Mouse (Mus musculus) heart, adult 2 months (tissue): Measurements from ENCODE around the gene Sectm1a. TPM values are rescaled to one million over a fixed set of nuclear protein-coding genes. Genes with fewer than 3 reads are reported as not detected.
"Not testable (repeated sequence)": the region's sequence is repeated elsewhere in the genome, so short reads cannot be mapped to it uniquely, and the experiment has no call there.

Source experiments
- DNase-seq, 2 experiments: peaks; one replicate each; pipeline ENCODE4 v3.0.0; 2021
- H3K27ac ChIP-seq: fragments of 200-600 bp; 2 replicates; pipeline ENCODE4 v1.8.1; 2022
- H3K27me3 ChIP-seq: fragments of 200-500 bp; 2 replicates; pipeline ENCODE4 v1.6.1; 2012; ENCODE audit warnings: mild to moderate bottlenecking, low read length, inconsistent platforms, mixed read lengths; ENCODE audit not compliant: control insufficient read depth, insufficient read depth
- H3K36me3 ChIP-seq: fragments of 200-500 bp; 2 replicates; pipeline ENCODE4 v1.6.1; 2012; ENCODE audit warnings: low read length, inconsistent platforms; ENCODE audit not compliant: control insufficient read depth, insufficient read depth
- H3K4me1 ChIP-seq: fragments of 200-500 bp; 2 replicates; pipeline ENCODE4 v1.6.1; 2011; ENCODE audit warnings: low read length; ENCODE audit not compliant: control insufficient read depth, insufficient read depth
- H3K4me3 ChIP-seq: fragments of 200-600 bp; 2 replicates; pipeline ENCODE4 v1.8.1; 2022
- H3K79me2 ChIP-seq: fragments of 200-500 bp; replicated peaks from 2 replicates; pipeline ENCODE4 v1.6.1; 2012; ENCODE audit warnings: mild to moderate bottlenecking, inconsistent platforms, low read length, moderate library complexity, mixed read lengths; ENCODE audit not compliant: control insufficient read depth, insufficient read depth
- H3K9ac ChIP-seq: fragments of 200-500 bp; 2 replicates; pipeline ENCODE4 v1.6.1; 2012; ENCODE audit warnings: low read depth, mild to moderate bottlenecking, control low read depth, inconsistent platforms, low read length, mixed read lengths
- CTCF ChIP-seq: fragments of 200-600 bp; IDR thresholded peaks from 2 replicates; pipeline ENCODE4 v1.8.1; 2022; ENCODE audit warnings: antibody characterized with exemption, mild to moderate bottlenecking, moderate library complexity
- EP300 ChIP-seq: fragments of 200-500 bp; IDR thresholded peaks from 2 replicates; pipeline ENCODE4 v1.6.1; 2011; ENCODE audit warnings: low read depth, low read length, control low read depth; ENCODE audit not compliant: insufficient read depth
- POLR2A ChIP-seq: fragments of 200-500 bp; IDR thresholded peaks from 2 replicates; pipeline ENCODE4 v1.6.1; 2011; ENCODE audit warnings: mild to moderate bottlenecking, low read depth, low read length, control low read depth; ENCODE audit not compliant: insufficient read depth
- WGBS: fragments of 180-500 bp; shearing (Covaris S2); methylation state at CpG from one replicate; pipeline ENCODE4 v1.1.7; 2018; 5-methylcytosine and 5-hydroxymethylcytosine counted together
- intact Hi-C: fragments of 180-260 bp; cut with DNase I; formaldehyde crosslinking; loops from one replicate; pipeline ENCODE4 v1.15.1; 2025
- polyA plus RNA-seq: library from polyadenylated mRNA; depleted of rRNA; stranded (reverse); fragments of >200 nt; gene quantifications from 2 replicates; pipeline ENCODE4 v1.2.3, GENCODE M21; 2012
- total RNA-seq, 2 experiments: library from RNA; stranded (reverse); gene quantifications; 2 replicates each; pipeline ENCODE4 v1.2.3; 2021

The Sectm1a gene
- total and polyA plus RNA-seq, 3 experiments = not detected

GRCm38 (mm10) chr11:121085181-121085580, 4.2 kb upstream of the Sectm1a start:
- no peaks in the 10 kb centered on the region for H3K4me1 ChIP-seq
- no peaks in the 10 kb centered on the region for H3K79me2 ChIP-seq
- H3K27me3 ChIP-seq = no peaks in the 10 kb centered on the region
- no peak overlapping the region for H3K9ac ChIP-seq
- no peak overlapping the region for H3K27ac ChIP-seq
- intact Hi-C loops = no loop called here
- no peak overlapping the region for H3K4me3 ChIP-seq
- no peaks in the 10 kb centered on the region for H3K36me3 ChIP-seq
- no peak for DNase-seq
- TF ChIP-seq EP300 (no peak), POLR2A (no peak), CTCF (no peak)
- WGBS = 69% methylated on average over 5 of the region's 5 CpGs

DNA sequence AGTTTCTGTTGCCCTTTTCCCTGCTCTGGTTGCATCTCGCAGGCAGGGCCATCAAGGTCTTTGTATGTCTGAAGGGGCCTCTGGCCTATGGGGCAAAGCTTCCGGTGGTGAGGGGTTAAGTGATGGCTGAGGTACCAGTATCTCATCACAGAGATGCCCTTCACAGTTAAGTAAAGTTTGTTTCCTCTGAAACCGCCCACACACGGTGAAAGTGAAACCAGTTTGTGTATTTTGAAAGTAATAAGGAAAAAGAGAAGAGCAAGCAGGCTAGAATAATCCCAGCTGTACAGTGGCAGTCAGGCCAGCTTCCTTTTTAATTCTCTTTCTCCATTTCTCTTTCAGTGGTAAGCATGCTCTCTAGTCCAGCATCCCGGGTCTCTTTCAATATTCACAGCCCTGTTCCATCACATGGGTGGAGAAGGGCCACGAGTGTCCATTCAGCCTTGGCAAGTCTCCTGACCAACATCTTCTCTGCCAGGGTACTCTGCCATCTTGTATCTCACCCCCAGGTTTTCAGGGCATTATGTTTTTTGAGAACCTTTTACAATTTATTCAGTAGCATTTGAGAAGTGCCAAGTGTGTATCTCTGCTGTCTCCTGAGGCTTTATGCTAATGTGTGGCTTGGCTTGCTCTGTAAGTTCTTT, 2.0 kb upstream of the Sectm1a start:
- intact Hi-C loops = no loop called here
- TF ChIP-seq POLR2A (no peak), CTCF (no peak), EP300 (no peak)
- WGBS = 50% methylated on average over 6 of the region's 6 CpGs
- Histone ChIP-seq H3K27me3 (no peaks in the 10 kb centered on the region), H3K4me1 (no peaks in the 10 kb centered on the region), H3K9ac (peak overlapping the region; percentile 8; the same call in 1 of the 2 replicates), H3K79me2 (no peaks in the 10 kb centered on the region), H3K4me3 (no peak overlapping the region), H3K27ac (peak overlapping the region; percentile 36; the same call in 1 of the 2 replicates), H3K36me3 (no peaks in the 10 kb centered on the region)
- DNase-seq = peak; percentile 32 to 34

GRCm38 (mm10) chr11:121082250-121082649, 1.2 kb upstream of the Sectm1a start:
- Histone ChIP-seq H3K79me2 (no peaks in the 10 kb centered on the region), H3K36me3 (no peaks in the 10 kb centered on the region), H3K27ac (peak overlapping the region; percentile 36; the same call in 1 of the 2 replicates), H3K4me1 (no peaks in the 10 kb centered on the region), H3K4me3 (no peak overlapping the region), H3K9ac (no peak overlapping the region), H3K27me3 (no peaks in the 10 kb centered on the region)
- intact Hi-C loops = no loop called here
- TF ChIP-seq POLR2A = no peak
- TF ChIP-seq CTCF = no peak
- TF ChIP-seq EP300 = no peak
- WGBS = 57% methylated on average over 3 of the region's 3 CpGs
- peak in 1 of 2 experiments; percentile 17 for DNase-seq

- no peak overlapping the region for H3K27ac ChIP-seq
- no peak for DNase-seq
- H3K79me2 ChIP-seq = no peaks in the 10 kb centered on the region
- TF ChIP-seq CTCF (no peak), EP300 (no peak), POLR2A (no peak)
- no peaks in the 10 kb centered on the region for H3K36me3 ChIP-seq
- 95% methylated on average over 8 of the region's 8 CpGs for WGBS
- no peak overlapping the region for H3K9ac ChIP-seq
- H3K4me3 ChIP-seq = no peak overlapping the region
- no peaks in the 10 kb centered on the region for H3K4me1 ChIP-seq
- intact Hi-C loops = no loop called here
- H3K27me3 ChIP-seq = no peaks in the 10 kb centered on the region
Observed at GRCm38 (mm10) chr11:121080330-121080729, 690 bp downstream of the Sectm1a start.

DNA sequence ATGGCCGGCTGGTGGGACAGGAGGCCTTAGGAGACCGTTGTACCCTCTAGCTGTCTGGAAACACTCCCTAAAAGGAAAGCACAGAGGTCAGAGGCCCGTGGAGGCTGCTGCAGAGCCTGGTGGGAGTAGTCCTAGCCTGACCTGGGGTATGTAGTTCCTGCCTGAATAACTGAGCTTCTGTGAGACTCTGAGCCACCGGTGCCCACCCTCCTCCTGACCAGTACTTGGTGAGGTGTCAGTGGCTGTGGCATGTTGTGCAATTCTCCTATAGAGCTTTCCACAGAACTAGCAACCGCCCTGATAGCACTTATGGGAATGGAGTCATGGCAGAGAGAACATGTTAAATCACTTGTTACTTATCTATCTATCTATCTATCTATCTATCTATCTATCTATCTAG, 5.4 kb downstream of the Sectm1a start:
- H3K9ac ChIP-seq = no peak overlapping the region
- 65% methylated on average over 5 of the region's 5 CpGs for WGBS
- no peaks in the 10 kb centered on the region for H3K4me1 ChIP-seq
- DNase-seq = no peak
- no peak overlapping the region for H3K4me3 ChIP-seq
- no peaks in the 10 kb centered on the region for H3K27me3 ChIP-seq
- H3K27ac ChIP-seq = no peak overlapping the region
- intact Hi-C loops = no loop called here
- H3K79me2 ChIP-seq = no peaks in the 10 kb centered on the region
- TF ChIP-seq CTCF (no peak), EP300 (no peak), POLR2A (no peak)
- no peaks in the 10 kb centered on the region for H3K36me3 ChIP-seq

DNA sequence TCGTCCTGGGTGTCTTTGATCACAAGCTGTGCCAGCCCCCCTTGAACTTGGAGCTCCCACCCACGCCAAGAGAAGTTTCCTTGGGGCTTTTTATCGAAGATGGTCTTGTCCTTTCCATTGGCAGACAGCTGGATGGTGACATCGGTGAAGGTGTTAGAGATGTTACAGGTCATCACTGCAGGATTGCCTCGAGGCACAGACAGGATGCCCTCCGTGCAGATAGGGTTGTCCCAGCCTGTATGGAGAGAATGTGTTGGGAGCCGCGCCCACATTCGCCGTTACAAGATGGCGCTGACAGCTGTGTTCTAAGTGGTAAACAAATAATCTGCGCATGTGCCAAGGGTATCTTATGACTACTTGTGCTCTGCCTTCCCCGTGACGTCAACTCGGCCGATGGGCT, 11.4 kb downstream of the Sectm1a start:
- H3K4me1 ChIP-seq, H3K27ac ChIP-seq, H3K79me2 ChIP-seq, H3K27me3 ChIP-seq, DNase-seq, H3K36me3 ChIP-seq, H3K9ac ChIP-seq, intact Hi-C loops, H3K4me3 ChIP-seq: not testable (repeated sequence)
- WGBS = 89% methylated on average over 12 of the region's 16 CpGs
